Mouse (Mus musculus) stomach, embryonic 16.5 days (tissue): ENCODE data around the gene Zbtb44. TPM values are rescaled to one million over a fixed set of nuclear protein-coding genes. Genes with fewer than 3 reads are reported as not detected.
A peak's percentile ranks its signal among the peaks of the same experiment; 100 is the strongest.

Experiments
- ATAC-seq: fragments of 200-750 bp; cut with Nextera tagmentation; 2 replicates; pipeline ENCODE4 v1.8.0; 2017; ENCODE audit warnings: moderate number of reproducible peaks, moderate TSS enrichment; ENCODE audit not compliant: insufficient read depth, low FRiP score
- H3K27ac ChIP-seq: fragments of 300-500 bp; sonication (generic); 2 replicates; pipeline ENCODE4 v1.5.1; 2014; ENCODE audit warnings: low read length
- H3K27me3 ChIP-seq: fragments of 300-500 bp; sonication (generic); 2 replicates; pipeline ENCODE4 v1.6.1; 2014; ENCODE audit warnings: low read length, control low read depth, mixed read lengths; ENCODE audit not compliant: control insufficient read depth, insufficient read depth
- H3K36me3 ChIP-seq: fragments of 300-500 bp; sonication (generic); 2 replicates; pipeline ENCODE4 v1.6.1; 2014; ENCODE audit warnings: low read length; ENCODE audit not compliant: control insufficient read depth, insufficient read depth
- H3K4me1 ChIP-seq: fragments of 300-500 bp; sonication (generic); 2 replicates; pipeline ENCODE4 v1.6.1; 2014; ENCODE audit warnings: low read length, control low read depth, mixed read lengths; ENCODE audit not compliant: control insufficient read depth, insufficient read depth
- H3K4me2 ChIP-seq: fragments of 300-500 bp; sonication (generic); 2 replicates; pipeline ENCODE4 v1.6.1; 2014; ENCODE audit warnings: low read depth, low read length, mixed read lengths
- H3K4me3 ChIP-seq: fragments of 300-500 bp; sonication (generic); replicated peaks from 2 replicates; pipeline ENCODE4 v1.5.1; 2014; ENCODE audit warnings: mild to moderate bottlenecking, low read length
- H3K9ac ChIP-seq: fragments of 300-500 bp; sonication (generic); 2 replicates; pipeline ENCODE4 v1.6.1; 2014; ENCODE audit warnings: low read length
- H3K9me3 ChIP-seq: fragments of 300-500 bp; sonication (generic); replicated peaks from 2 replicates; pipeline ENCODE4 v1.6.1; 2016; ENCODE audit warnings: low read length, control low read depth; ENCODE audit not compliant: control insufficient read depth
- WGBS: fragments of 180-500 bp; shearing (Covaris S2); extraction: QIAGEN DNeasy Blood & Tissue Kit; methylation state at CpG from one replicate; pipeline ENCODE4 v1.1.7; 2014; 5-methylcytosine and 5-hydroxymethylcytosine counted together
- polyA plus RNA-seq: library from polyadenylated mRNA; unstranded; fragments of >200 nt; fragmentation: Nextera tagmentation; extraction: Ambion mirVana; gene quantifications from 2 replicates; pipeline ENCODE4 v1.2.1, GENCODE M21; 2015

Zbtb44 gene
- polyA plus RNA-seq, 1 experiment from 2014 or later = 5.8 TPM

GRCm38 (mm10) chr9:31082054-31082666 is 51.7 kb downstream of the Zbtb44 start:
- Histone ChIP-seq H3K27me3 (no peaks in the 10 kb centered on the region), H3K4me2 (0 out of 2 replicates have a peak overlapping the region, but pooled peaks have one; percentile 27), H3K4me1 (no peaks in the 10 kb centered on the region), H3K9me3 (no peaks in the 10 kb centered on the region), H3K4me3 (no peak overlapping the region), H3K9ac (no peak overlapping the region), H3K27ac (no peak overlapping the region), H3K36me3 (no peaks in the 10 kb centered on the region)
- ATAC-seq = no peak
- 8% methylated on average over 15 of the region's 15 CpGs for WGBS

- Histone ChIP-seq H3K27me3 (no peaks in the 10 kb centered on the region), H3K4me1 (no peaks in the 10 kb centered on the region), H3K9ac (no peak overlapping the region), H3K4me3 (no peak overlapping the region), H3K36me3 (no peaks in the 10 kb centered on the region), H3K4me2 (no peak overlapping the region), H3K27ac (no peak overlapping the region), H3K9me3 (no peaks in the 10 kb centered on the region)
- WGBS = 74% methylated on average over 6 of the region's 6 CpGs
- ATAC-seq = no peak
Measured at GRCm38 (mm10) chr9:31082771-31083170, 52.3 kb downstream of the Zbtb44 start.

- no peak for ATAC-seq
- Histone ChIP-seq H3K9me3 (no peaks in the 10 kb centered on the region), H3K27ac (no peak overlapping the region), H3K27me3 (no peaks in the 10 kb centered on the region), H3K36me3 (no peaks in the 10 kb centered on the region), H3K4me3 (no peak overlapping the region), H3K9ac (no peak overlapping the region), H3K4me1 (no peaks in the 10 kb centered on the region), H3K4me2 (no peak overlapping the region)
- WGBS = 68% methylated on average over 5 of the region's 5 CpGs
Measured at GRCm38 (mm10) chr9:31085556-31085955, 55.1 kb downstream of the Zbtb44 start.

GRCm38 (mm10) chr9:31086085-31086753 is 55.8 kb downstream of the Zbtb44 start:
- no peak overlapping the region for H3K27ac ChIP-seq
- no peak overlapping the region for H3K9ac ChIP-seq
- H3K4me3 ChIP-seq = no peak overlapping the region
- no peaks in the 10 kb centered on the region for H3K27me3 ChIP-seq
- no peak overlapping the region for H3K4me2 ChIP-seq
- no peaks in the 10 kb centered on the region for H3K9me3 ChIP-seq
- no peaks in the 10 kb centered on the region for H3K4me1 ChIP-seq
- 0 out of 2 replicates have a peak, but pooled peaks have one; percentile 31 for ATAC-seq
- H3K36me3 ChIP-seq = no peaks in the 10 kb centered on the region
- WGBS = 21% methylated on average over 10 of the region's 10 CpGs

- Histone ChIP-seq H3K4me1 (no peaks in the 10 kb centered on the region), H3K27ac (no peak overlapping the region), H3K9me3 (no peaks in the 10 kb centered on the region), H3K4me3 (no peak overlapping the region), H3K36me3 (no peaks in the 10 kb centered on the region), H3K9ac (no peak overlapping the region), H3K4me2 (no peak overlapping the region), H3K27me3 (no peaks in the 10 kb centered on the region)
- no peak for ATAC-seq
- WGBS = 69% methylated on average over 7 of the region's 7 CpGs
Measured at GRCm38 (mm10) chr9:31086754-31087145, 56.3 kb downstream of the Zbtb44 start.

- H3K36me3 ChIP-seq = no peaks in the 10 kb centered on the region
- no peak overlapping the region for H3K4me2 ChIP-seq
- H3K9me3 ChIP-seq = no peaks in the 10 kb centered on the region
- ATAC-seq = no peak
- H3K27me3 ChIP-seq = no peaks in the 10 kb centered on the region
- no peaks in the 10 kb centered on the region for H3K4me1 ChIP-seq
- no peak overlapping the region for H3K27ac ChIP-seq
- 84% methylated on average over 4 of the region's 4 CpGs for WGBS
- H3K9ac ChIP-seq = no peak overlapping the region
- no peak overlapping the region for H3K4me3 ChIP-seq
Measured at GRCm38 (mm10) chr9:31087466-31087865, 57.0 kb downstream of the Zbtb44 start.

- Histone ChIP-seq H3K9me3 (no peaks in the 10 kb centered on the region), H3K36me3 (no peaks in the 10 kb centered on the region), H3K9ac (no peak overlapping the region), H3K27me3 (no peaks in the 10 kb centered on the region), H3K4me1 (no peaks in the 10 kb centered on the region), H3K27ac (no peak overlapping the region), H3K4me2 (no peak overlapping the region), H3K4me3 (no peak overlapping the region)
- WGBS = 71% methylated on average over 3 of the region's 3 CpGs
- no peak for ATAC-seq
Measured at GRCm38 (mm10) chr9:31088116-31088515, 57.7 kb downstream of the Zbtb44 start.

- no peaks in the 10 kb centered on the region for H3K9me3 ChIP-seq
- no peak overlapping the region for H3K9ac ChIP-seq
- H3K4me2 ChIP-seq = no peak overlapping the region
- H3K27me3 ChIP-seq = no peaks in the 10 kb centered on the region
- no peaks in the 10 kb centered on the region for H3K4me1 ChIP-seq
- H3K4me3 ChIP-seq = no peak overlapping the region
- ATAC-seq = no peak
- H3K27ac ChIP-seq = no peak overlapping the region
- H3K36me3 ChIP-seq = no peaks in the 10 kb centered on the region
- WGBS = 80% methylated on average over 4 of the region's 4 CpGs
Measured at GRCm38 (mm10) chr9:31088883-31089282, 58.4 kb downstream of the Zbtb44 start.

- no peaks in the 10 kb centered on the region for H3K4me1 ChIP-seq
- WGBS = 88% methylated on average over 9 of the region's 9 CpGs
- no peak overlapping the region for H3K27ac ChIP-seq
- no peak for ATAC-seq
- no peaks in the 10 kb centered on the region for H3K9me3 ChIP-seq
- H3K36me3 ChIP-seq = no peaks in the 10 kb centered on the region
- no peak overlapping the region for H3K4me3 ChIP-seq
- H3K27me3 ChIP-seq = no peaks in the 10 kb centered on the region
- no peak overlapping the region for H3K4me2 ChIP-seq
- H3K9ac ChIP-seq = no peak overlapping the region
Measured at GRCm38 (mm10) chr9:31089541-31089940, 59.1 kb downstream of the Zbtb44 start.
